Mouse (Mus musculus): ENCODE data around the gene Evx2. TPM values are rescaled to one million over a fixed set of nuclear protein-coding genes. Genes with fewer than 3 reads are reported as not detected.

The Evx2 gene
- total RNA-seq, 2 experiments from 2014 or later: not detected

- DNase-seq (ENCODE audit: low spot score in 2 of 2): no peak
Measured at GRCm38 (mm10) chr2:74681594-74682531, 22.5 kb upstream of the Evx2 start.

GRCm38 (mm10) chr2:74680561-74681398 is 21.4 kb upstream of the Evx2 start:
- no peak for DNase-seq (ENCODE audit: low spot score in 2 of 2)

GRCm38 (mm10) chr2:74679980-74680379 is 20.6 kb upstream of the Evx2 start:
- DNase-seq (ENCODE audit: low spot score in 2 of 2): no peak

GRCm38 (mm10) chr2:74679596-74679971 is 20.2 kb upstream of the Evx2 start:
- no peak for DNase-seq (ENCODE audit: low spot score in 2 of 2)

GRCm38 (mm10) chr2:74678891-74679595 is 19.7 kb upstream of the Evx2 start, which contains the start of gene Hoxd11:
Gene Hoxd11 (plus strand): TSS chr2:74679557.
- DNase-seq (ENCODE audit: low spot score in 2 of 2): no peak

GRCm38 (mm10) chr2:74677106-74677505 is 17.7 kb upstream of the Evx2 start:
- no peak for DNase-seq (ENCODE audit: low spot score in 2 of 2)

GRCm38 (mm10) chr2:74676376-74677052 is 17.2 kb upstream of the Evx2 start:
- DNase-seq (ENCODE audit: low spot score in 2 of 2): no peak

GRCm38 (mm10) chr2:74675666-74676282 is 16.4 kb upstream of the Evx2 start:
- no peak for DNase-seq (ENCODE audit: low spot score in 2 of 2)

GRCm38 (mm10) chr2:74674881-74675665 is 15.7 kb upstream of the Evx2 start, which contains the start of gene Hoxd12:
Gene Hoxd12 (plus strand): TSS chr2:74675013.
- no peak for DNase-seq (ENCODE audit: low spot score in 2 of 2)

- DNase-seq (ENCODE audit: low spot score in 2 of 2): no peak
Measured at GRCm38 (mm10) chr2:74673835-74674425, 14.6 kb upstream of the Evx2 start.

- DNase-seq (ENCODE audit: low spot score in 2 of 2): no peak
Measured at GRCm38 (mm10) chr2:74672481-74673362, 13.4 kb upstream of the Evx2 start.

- DNase-seq (ENCODE audit: low spot score in 2 of 2): no peak
Measured at GRCm38 (mm10) chr2:74671847-74672246, 12.5 kb upstream of the Evx2 start.

GRCm38 (mm10) chr2:74670632-74671188 is 11.4 kb upstream of the Evx2 start:
- DNase-seq (ENCODE audit: low spot score in 2 of 2): no peak

- no peak for DNase-seq (ENCODE audit: low spot score in 2 of 2)
Measured at GRCm38 (mm10) chr2:74669650-74670235, 10.4 kb upstream of the Evx2 start.

- no peak for DNase-seq (ENCODE audit: low spot score in 2 of 2)
Measured at GRCm38 (mm10) chr2:74669230-74669578, 9.8 kb upstream of the Evx2 start.

- no peak for DNase-seq (ENCODE audit: low spot score in 2 of 2)
Measured at GRCm38 (mm10) chr2:74668370-74669229, 9.2 kb upstream of the Evx2 start.

All from adrenal gland, adult 18-20 months (tissue).